ENCODE assay signal across 14 mouse cellular contexts in genomic region chr7:29433725-29434124, GRCm38 (mm10).
"Had no signal": no experiment of that assay in that cellular context is flagged by ENCODE, and none has a peak within 500 bp of the region (broad histone marks: within the 10 kb centered on the region; RNA-seq: fewer than 3 reads in every experiment).

No protein-coding gene starts in this region.

- H3K27me3 ChIP-seq: limb, embryonic 15.5 days; liver, embryonic 12.5 days; lung, embryonic 15.5 days; neural tube, embryonic 15.5 days had no signal

- ATAC-seq: liver, embryonic 12.5 days; midbrain, embryonic 13.5 days had no signal

- DNase-seq: kidney, adult 9 months; kidney, postnatal 36 days; retina, postnatal 1 day; right cerebral cortex, postnatal 4 days; spleen, adult 18-20 months; thymus, adult 18-20 months; thymus, postnatal 14 days had no signal

- H3K27ac ChIP-seq: kidney, postnatal 0 days; limb, embryonic 15.5 days; liver, embryonic 12.5 days; lung, embryonic 15.5 days; neural tube, embryonic 15.5 days had no signal

- H3K9ac ChIP-seq: limb, embryonic 15.5 days; liver, embryonic 12.5 days; lung, embryonic 15.5 days; midbrain, embryonic 13.5 days; neural tube, embryonic 15.5 days had no signal

- H3K4me3 ChIP-seq: limb, embryonic 15.5 days; liver, embryonic 12.5 days; lung, embryonic 15.5 days; midbrain, embryonic 13.5 days; myocyte; neural tube, embryonic 15.5 days had no signal

- H3K36me3 ChIP-seq: limb, embryonic 15.5 days; liver, embryonic 12.5 days; lung, embryonic 15.5 days; midbrain, embryonic 13.5 days; neural tube, embryonic 15.5 days had no signal

- H3K9me3 ChIP-seq: limb, embryonic 15.5 days; liver, embryonic 12.5 days; lung, embryonic 15.5 days; midbrain, embryonic 13.5 days; neural tube, embryonic 15.5 days had no signal

- H3K4me2 ChIP-seq: limb, embryonic 15.5 days; liver, embryonic 12.5 days; lung, embryonic 15.5 days; midbrain, embryonic 13.5 days; neural tube, embryonic 15.5 days had no signal
